Mouse (Mus musculus): Measurements from ENCODE around the gene Pet100. TPM values are rescaled to one million over a fixed set of nuclear protein-coding genes. Genes with fewer than 3 reads are reported as not detected.
A peak's percentile ranks its signal among the peaks of the same experiment; 100 is the strongest.

Pet100 gene
- polyA plus RNA-seq, 1 experiment from 2014 or later: 85.7 TPM

- POLR2A ChIA-PET: no interaction called here
- in situ Hi-C loops (cut with MboI; ENCODE audit: low pct_unique_long_range_greater_than_20kb): no loop called here
- DNase-seq (ENCODE audit: low read depth, low spot score) (no peak), ATAC-seq (no peak)
- H3K27me3 ChIP-seq: no peaks in the 10 kb centered on the region
- CTCF ChIA-PET: no interaction called here
- no peak for TF ChIP-seq CTCF (IDR thresholded peaks at IDR 0.05)
Observed at GRCm38 (mm10) chr8:3593470-3593869, 27.9 kb upstream of the Pet100 start.

- H3K27me3 ChIP-seq: no peaks in the 10 kb centered on the region
- POLR2A ChIA-PET: no interaction called here
- DNase-seq (ENCODE audit: low read depth, low spot score): no peak
Observed at GRCm38 (mm10) chr8:3594466-3594865, 26.9 kb upstream of the Pet100 start.

GRCm38 (mm10) chr8:3598054-3598453 is 23.3 kb upstream of the Pet100 start:
- CTCF ChIA-PET: interaction anchor here (1.2 to 1.7 kb wide), 4 partner anchors 10 to 30 kb away, joined by 3 read pairs; no protein-coding TSS in a partner anchor
- TF ChIP-seq CTCF (IDR thresholded peaks at IDR 0.05): no peak
- no peaks in the 10 kb centered on the region for H3K27me3 ChIP-seq
- ATAC-seq (no peak), DNase-seq (ENCODE audit: low read depth, low spot score) (no peak)
- POLR2A ChIA-PET: no interaction called here
- in situ Hi-C loops (cut with MboI; ENCODE audit: low pct_unique_long_range_greater_than_20kb): no loop called here

More at GRCm38 (mm10) chr8:3594466-3594865, 26.9 kb upstream of the Pet100 start:
- CTCF ChIA-PET: no interaction called here
- ATAC-seq: no peak
- in situ Hi-C loops (cut with MboI; ENCODE audit: low pct_unique_long_range_greater_than_20kb): no loop called here
- TF ChIP-seq CTCF (IDR thresholded peaks at IDR 0.05): no peak

- no peak for DNase-seq (ENCODE audit: low read depth, low spot score)
- ATAC-seq: no peak
- no peak for TF ChIP-seq CTCF (IDR thresholded peaks at IDR 0.05)
- no peaks in the 10 kb centered on the region for H3K27me3 ChIP-seq
- ChIA-PET POLR2A (interaction anchor here (0.6 kb wide), 1 partner anchor 11 kb away, joined by 3 read pairs; no protein-coding TSS in a partner anchor), CTCF (interaction anchor here (2.0 kb wide), 1 partner anchor 11 kb away, joined by 8 read pairs; no protein-coding TSS in a partner anchor)
- in situ Hi-C loops (cut with MboI; ENCODE audit: low pct_unique_long_range_greater_than_20kb): no loop called here
Observed at GRCm38 (mm10) chr8:3599219-3599618, 22.1 kb upstream of the Pet100 start.

DNA sequence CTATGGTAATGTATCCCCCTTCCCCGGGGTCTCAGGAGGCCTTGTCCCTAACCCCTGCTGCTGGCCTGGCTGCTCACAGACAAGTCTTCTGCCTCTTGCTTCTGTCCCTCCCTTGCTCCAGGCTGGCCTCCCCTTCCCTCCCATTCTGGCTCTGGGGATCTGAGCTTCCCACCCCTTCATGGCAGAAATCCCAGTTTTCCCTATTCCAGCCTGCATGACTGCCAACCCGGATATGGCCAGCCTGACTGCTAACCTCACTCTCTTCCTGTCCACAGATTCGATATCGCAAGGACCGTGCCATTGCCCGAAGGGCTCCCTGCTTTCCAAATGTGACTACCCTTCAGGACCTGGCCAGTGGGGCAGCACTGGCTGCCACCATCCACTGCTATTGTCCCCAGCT is 20.9 kb upstream of the Pet100 start:
- CTCF ChIA-PET: interaction anchor here (1.7 to 2.0 kb wide), 2 partner anchors 10 to 51 kb away, joined by 4 to 8 read pairs; no protein-coding TSS in a partner anchor
- in situ Hi-C loops (cut with MboI; ENCODE audit: low pct_unique_long_range_greater_than_20kb): no loop called here
- H3K27me3 ChIP-seq: no peaks in the 10 kb centered on the region
- no peak for TF ChIP-seq CTCF (IDR thresholded peaks at IDR 0.05)
- DNase-seq (ENCODE audit: low read depth, low spot score) (no peak), ATAC-seq (no peak)
- POLR2A ChIA-PET: no interaction called here

DNA sequence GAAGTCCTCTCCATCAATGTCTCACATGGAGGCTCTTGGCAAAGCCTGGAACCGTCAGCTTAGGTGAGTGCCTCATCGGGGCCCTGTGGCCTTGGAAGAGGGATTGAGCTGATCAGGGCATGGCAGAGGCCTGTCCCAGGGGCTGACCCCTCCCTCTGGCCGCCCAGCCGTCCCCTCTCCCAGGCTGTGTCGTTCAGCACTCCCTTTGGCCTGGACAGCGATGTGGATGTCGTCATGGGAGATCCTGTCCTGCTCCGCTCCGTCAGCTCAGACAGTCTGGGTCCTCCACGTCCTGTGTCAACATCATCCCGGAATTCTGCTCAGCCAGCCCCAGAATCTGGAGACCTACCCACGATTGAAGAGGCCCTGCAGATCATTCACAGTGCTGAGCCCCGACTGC is 17.9 kb upstream of the Pet100 start:
- ATAC-seq: no peak
- no peaks in the 10 kb centered on the region for H3K27me3 ChIP-seq
- no peak for DNase-seq (ENCODE audit: low read depth, low spot score)
- CTCF ChIA-PET: interaction anchor here (1.5 to 2.4 kb wide), 3 partner anchors 11 to 44 kb away, joined by 3 to 9 read pairs (median 8); no protein-coding TSS in a partner anchor
- no peak for TF ChIP-seq CTCF (IDR thresholded peaks at IDR 0.05)
- POLR2A ChIA-PET: interaction anchor here (1.0 kb wide), 1 partner anchor 10 kb away, joined by 3 read pairs; no protein-coding TSS in a partner anchor
- in situ Hi-C loops (cut with MboI; ENCODE audit: low pct_unique_long_range_greater_than_20kb): no loop called here

GRCm38 (mm10) chr8:3606593-3606992 is 14.8 kb upstream of the Pet100 start:
- POLR2A ChIA-PET: interaction anchor here (0.6 to 0.9 kb wide), 2 partner anchors 9 to 47 kb away, joined by 3 read pairs; no protein-coding TSS in a partner anchor
- ATAC-seq: peak; percentile 71
- DNase-seq (ENCODE audit: low read depth, low spot score): no peak
- CTCF ChIA-PET: interaction anchor here (1.0 kb wide), 1 partner anchor 47 kb away, joined by 3 read pairs; no protein-coding TSS in a partner anchor
- in situ Hi-C loops (cut with MboI; ENCODE audit: low pct_unique_long_range_greater_than_20kb): no loop called here
- TF ChIP-seq CTCF (IDR thresholded peaks at IDR 0.05): no peak
- H3K27me3 ChIP-seq: no peaks in the 10 kb centered on the region

DNA sequence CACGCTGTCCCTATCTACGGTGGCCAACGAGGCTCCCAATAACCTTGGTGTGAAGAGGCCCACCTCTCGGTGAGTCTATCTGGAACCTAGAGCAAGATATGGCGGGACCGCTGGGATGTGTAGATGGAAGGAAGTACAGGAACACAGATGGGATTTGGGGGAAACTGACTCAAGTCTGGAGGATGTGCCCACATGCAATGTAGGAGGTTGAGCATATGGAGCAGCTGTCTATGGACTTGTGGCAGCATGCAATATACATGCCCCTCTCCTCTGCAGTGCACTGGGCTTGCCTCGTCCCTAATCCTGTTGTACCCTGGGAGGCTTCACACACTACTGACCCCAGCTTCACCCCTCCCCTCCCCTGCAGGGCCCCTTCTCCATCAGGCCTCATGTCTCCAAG is 13.5 kb upstream of the Pet100 start:
- H3K27me3 ChIP-seq: no peaks in the 10 kb centered on the region
- ATAC-seq (no peak), DNase-seq (ENCODE audit: low read depth, low spot score) (no peak)
- TF ChIP-seq CTCF (IDR thresholded peaks at IDR 0.05): no peak
- CTCF ChIA-PET: interaction anchor here (0.9 to 1.8 kb wide), 2 partner anchors 10 to 49 kb away, joined by 3 to 8 read pairs; no protein-coding TSS in a partner anchor
- POLR2A ChIA-PET: interaction anchor here (1.7 kb wide), 1 partner anchor 12 kb away, joined by 7 read pairs; no protein-coding TSS in a partner anchor
- in situ Hi-C loops (cut with MboI; ENCODE audit: low pct_unique_long_range_greater_than_20kb): no loop called here

DNA sequence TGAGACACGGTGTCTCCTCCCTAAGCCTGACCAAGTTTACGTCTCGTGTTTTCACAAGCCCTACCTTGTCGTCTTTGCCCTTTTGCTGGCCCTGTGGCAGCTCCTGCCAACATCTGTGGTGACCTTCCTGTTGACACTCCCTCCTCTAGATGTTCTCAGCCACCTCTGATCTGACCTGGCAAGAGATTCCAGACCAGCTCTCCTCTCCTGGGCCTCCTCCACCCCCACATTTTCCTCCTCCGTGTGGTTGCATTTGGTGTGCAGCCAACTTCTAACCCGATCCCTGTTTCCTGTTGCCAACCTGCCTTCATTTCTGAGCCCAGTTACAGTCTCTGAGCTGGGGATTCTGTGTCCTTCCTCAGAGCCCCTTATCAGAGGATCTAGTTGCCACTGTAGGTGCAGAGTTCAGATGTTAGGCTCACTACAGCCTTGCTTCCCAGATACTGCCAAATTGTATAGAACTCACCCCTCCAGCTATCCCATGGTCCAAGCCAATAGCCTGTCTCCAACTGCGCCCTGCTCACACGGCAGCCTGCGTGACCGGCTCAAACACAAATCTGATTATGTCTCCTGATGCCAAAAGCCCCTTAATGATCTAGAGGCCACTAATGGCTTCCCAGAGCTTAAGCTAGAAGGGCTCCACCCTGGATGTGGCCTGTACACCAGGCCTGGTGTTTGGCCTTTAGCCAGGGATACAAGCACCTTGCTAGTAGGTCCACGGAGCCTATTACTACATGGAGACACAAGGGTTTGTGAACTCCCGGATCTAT is 12.1 kb upstream of the Pet100 start:
- no peaks in the 10 kb centered on the region for H3K27me3 ChIP-seq
- ChIA-PET CTCF (interaction anchor here (0.7 to 2.5 kb wide), 6 partner anchors 9 to 63 kb away, joined by 3 to 8 read pairs (median 4); partner anchors contain the start of gene Fcor), POLR2A (interaction anchor here (1.0 to 1.7 kb wide), 2 partner anchors 11 to 94 kb away, joined by 3 to 7 read pairs; partner anchors contain the start of gene Pnpla6)
- no peak for ATAC-seq
- in situ Hi-C loops (cut with MboI; ENCODE audit: low pct_unique_long_range_greater_than_20kb): no loop called here
- no peak for TF ChIP-seq CTCF (IDR thresholded peaks at IDR 0.05)
- DNase-seq (ENCODE audit: low read depth, low spot score): no peak

DNA sequence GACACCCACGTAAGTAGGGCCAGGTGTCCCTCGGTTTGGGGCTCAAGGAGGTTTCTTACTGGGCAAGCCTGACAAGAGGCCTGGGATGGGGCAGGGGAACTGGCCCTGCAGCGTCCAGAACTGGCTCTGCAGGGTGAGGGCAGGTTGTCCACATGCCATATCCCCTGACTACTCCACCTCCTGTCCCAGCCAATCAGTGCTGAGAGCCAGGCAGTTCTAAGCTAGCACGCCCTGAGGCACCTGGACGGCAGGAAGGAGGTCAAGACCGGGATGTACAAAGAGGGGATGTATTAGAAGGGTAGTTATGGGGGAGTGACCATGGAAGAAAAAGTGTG is 11.6 kb upstream of the Pet100 start:
- no peaks in the 10 kb centered on the region for H3K27me3 ChIP-seq
- TF ChIP-seq CTCF (IDR thresholded peaks at IDR 0.05): no peak
- ATAC-seq (no peak), DNase-seq (ENCODE audit: low read depth, low spot score) (no peak)
- in situ Hi-C loops (cut with MboI; ENCODE audit: low pct_unique_long_range_greater_than_20kb): no loop called here
- ChIA-PET POLR2A (interaction anchor here (1.0 to 1.7 kb wide), 2 partner anchors 10 to 94 kb away, joined by 3 to 7 read pairs; partner anchors contain the start of gene Pnpla6), CTCF (interaction anchor here (1.0 to 2.5 kb wide), 7 partner anchors 10 to 66 kb away, joined by 3 to 8 read pairs (median 4); partner anchors contain the start of genes Fcor and Trappc5)

DNA sequence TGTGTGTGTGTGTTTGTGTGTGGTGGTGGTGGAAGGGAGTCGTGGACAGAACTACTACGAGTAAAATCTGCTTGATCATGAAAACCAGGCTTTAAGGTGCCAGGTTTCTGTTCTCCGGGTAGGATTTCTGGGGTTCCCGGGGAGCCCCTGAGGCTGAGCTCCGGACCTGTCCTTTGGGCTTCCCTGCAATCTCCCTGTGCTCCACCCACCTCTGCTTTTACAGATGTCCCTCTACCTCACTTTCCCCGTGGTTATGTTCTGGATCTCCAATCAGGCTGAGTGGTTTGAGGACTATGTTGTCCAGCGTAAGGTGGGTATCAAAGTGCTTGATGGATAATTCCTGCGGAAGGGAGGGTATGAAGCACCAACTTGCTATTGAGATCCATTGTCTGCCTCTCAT is 771 bp downstream of the Pet100 start:
- POLR2A ChIA-PET: interaction anchor here (1.4 to 1.6 kb wide), 2 partner anchors 50 to 106 kb away, joined by 3 read pairs; partner anchors contain the start of gene Fcor
- no peak for DNase-seq (ENCODE audit: low read depth, low spot score)
- in situ Hi-C loops (cut with MboI; ENCODE audit: low pct_unique_long_range_greater_than_20kb): no loop called here
- no peak for TF ChIP-seq CTCF (IDR thresholded peaks at IDR 0.05)
- CTCF ChIA-PET: interaction anchor here (1.0 to 3.2 kb wide), 5 partner anchors 9 to 63 kb away, joined by 4 to 16 read pairs (median 4); partner anchors contain the start of gene Fcor
- H3K27me3 ChIP-seq: no peaks in the 10 kb centered on the region
- no peak for ATAC-seq

Measured in Patski (cell line).